Mouse (Mus musculus) monocyte, adult 5-6 weeks (primary cell): ENCODE data around the gene Atxn1. TPM values are rescaled to one million over a fixed set of nuclear protein-coding genes. Genes with fewer than 3 reads are reported as not detected.

Source experiments
- ATAC-seq: fragments of 153-309, 156-312 bp; replicated peaks from 2 replicates; pipeline ENCODE4 v1.8.0; 2017; ENCODE audit warnings: mild to moderate bottlenecking; ENCODE audit not compliant: low TSS enrichment, insufficient number of reproducible peaks, severe bottlenecking, poor library complexity, low FRiP score
- total RNA-seq: library from RNA; stranded (forward); fragments of 200-1000, 200-491, 200-594 nt; gene quantifications from 3 replicates; pipeline ENCODE4 v1.2.3, GENCODE M21; 2017

Atxn1 gene
- total RNA-seq, 1 experiment from 2014 or later: 18.5 TPM

- ATAC-seq: no peak
Measured at GRCm38 (mm10) chr13:45965594-45966432, 1.0 kb upstream of the Atxn1 start.

GRCm38 (mm10) chr13:45964331-45964852 is 416 bp downstream of the Atxn1 start:
- ATAC-seq: no peak

GRCm38 (mm10) chr13:45963497-45964330 is 1.1 kb downstream of the Atxn1 start:
- 0 out of 2 replicates have a peak, but pooled peaks have one; percentile 46 for ATAC-seq

- no peak for ATAC-seq
Measured at GRCm38 (mm10) chr13:45962776-45963175, 2.0 kb downstream of the Atxn1 start.

GRCm38 (mm10) chr13:45961871-45962630 is 2.8 kb downstream of the Atxn1 start:
- ATAC-seq: no peak

GRCm38 (mm10) chr13:45960311-45960965 is 4.4 kb downstream of the Atxn1 start:
- no peak for ATAC-seq

- ATAC-seq: no peak
Measured at GRCm38 (mm10) chr13:45958306-45958705, 6.5 kb downstream of the Atxn1 start.

- no peak for ATAC-seq
Measured at GRCm38 (mm10) chr13:45957629-45958028, 7.2 kb downstream of the Atxn1 start.

GRCm38 (mm10) chr13:45956287-45956686 is 8.5 kb downstream of the Atxn1 start:
- no peak for ATAC-seq

- no peak for ATAC-seq
Measured at GRCm38 (mm10) chr13:45955370-45956055, 9.3 kb downstream of the Atxn1 start.

GRCm38 (mm10) chr13:45953098-45953497 is 11.7 kb downstream of the Atxn1 start:
- ATAC-seq: no peak

- ATAC-seq: no peak
Measured at GRCm38 (mm10) chr13:45951071-45951645, 13.7 kb downstream of the Atxn1 start.

GRCm38 (mm10) chr13:45950355-45950861 is 14.4 kb downstream of the Atxn1 start:
- no peak for ATAC-seq

GRCm38 (mm10) chr13:45946136-45946535 is 18.7 kb downstream of the Atxn1 start:
- ATAC-seq: no peak

GRCm38 (mm10) chr13:45942337-45942736 is 22.5 kb downstream of the Atxn1 start:
- ATAC-seq: no peak

GRCm38 (mm10) chr13:45940714-45941113 is 24.1 kb downstream of the Atxn1 start:
- no peak for ATAC-seq

- ATAC-seq: no peak
Measured at GRCm38 (mm10) chr13:45939561-45939960, 25.2 kb downstream of the Atxn1 start.
